Mouse (Mus musculus) spleen, adult 2 months (tissue): Measurements from ENCODE around the gene Zfp143. TPM values are rescaled to one million over a fixed set of nuclear protein-coding genes. Genes with fewer than 3 reads are reported as not detected.

ENCODE experiments used
- DNase-seq, 2 experiments: peaks; one replicate each; pipeline versions ENCODE4 v3.0.0 to v3.0.0-alpha.2; 2012 to 2021; ENCODE audit warnings: low spot score in 2 of 2, low read depth in 1 of 2
- H3K27ac ChIP-seq: fragments of 200-500 bp; 2 replicates; pipeline ENCODE4 v1.5.1; 2012; ENCODE audit warnings: low read length, inconsistent platforms; ENCODE audit not compliant: insufficient read depth
- H3K27me3 ChIP-seq: fragments of 200-500 bp; 2 replicates; pipeline ENCODE4 v1.6.1; 2012; ENCODE audit warnings: mild to moderate bottlenecking, moderate library complexity, low read length, inconsistent platforms; ENCODE audit not compliant: control insufficient read depth, insufficient read depth
- H3K36me3 ChIP-seq: fragments of 200-500 bp; 2 replicates; pipeline ENCODE4 v1.6.1; 2012; ENCODE audit warnings: mild to moderate bottlenecking, low read length, inconsistent platforms; ENCODE audit not compliant: control insufficient read depth, insufficient read depth
- H3K4me1 ChIP-seq: fragments of 200-500 bp; 2 replicates; pipeline ENCODE4 v1.6.1; 2011; ENCODE audit warnings: inconsistent platforms; ENCODE audit not compliant: control insufficient read depth, insufficient read depth, insufficient read length
- H3K4me3 ChIP-seq: fragments of 200-500 bp; 2 replicates; pipeline ENCODE4 v1.5.1; 2011; ENCODE audit warnings: mild to moderate bottlenecking, inconsistent platforms; ENCODE audit not compliant: insufficient read depth, insufficient read length; ENCODE audit errors: extremely low read depth
- CTCF ChIP-seq: fragments of 200-500 bp; IDR thresholded peaks from 2 replicates; pipeline ENCODE4 v1.5.1; 2011; ENCODE audit warnings: mild to moderate bottlenecking, inconsistent platforms; ENCODE audit not compliant: insufficient read depth, insufficient read length, insufficient replicate concordance; ENCODE audit errors: extremely low read depth
- POLR2A ChIP-seq: fragments of 200-500 bp; IDR thresholded peaks from 2 replicates; pipeline ENCODE4 v1.6.1; 2011; ENCODE audit warnings: low read depth, low read length, inconsistent platforms
- WGBS: fragments of 180-500 bp; shearing (Covaris S2); methylation state at CpG from one replicate; pipeline ENCODE4 v1.1.7; 2018; 5-methylcytosine and 5-hydroxymethylcytosine counted together
- polyA plus RNA-seq: library from polyadenylated mRNA; depleted of rRNA; stranded (reverse); fragments of >200 nt; gene quantifications from 2 replicates; pipeline ENCODE4 v1.2.3, GENCODE M21; 2012; rRNA removed

Gene Zfp143
- 14.9 and 15.6 TPM in 2 replicates for polyA plus RNA-seq

DNA sequence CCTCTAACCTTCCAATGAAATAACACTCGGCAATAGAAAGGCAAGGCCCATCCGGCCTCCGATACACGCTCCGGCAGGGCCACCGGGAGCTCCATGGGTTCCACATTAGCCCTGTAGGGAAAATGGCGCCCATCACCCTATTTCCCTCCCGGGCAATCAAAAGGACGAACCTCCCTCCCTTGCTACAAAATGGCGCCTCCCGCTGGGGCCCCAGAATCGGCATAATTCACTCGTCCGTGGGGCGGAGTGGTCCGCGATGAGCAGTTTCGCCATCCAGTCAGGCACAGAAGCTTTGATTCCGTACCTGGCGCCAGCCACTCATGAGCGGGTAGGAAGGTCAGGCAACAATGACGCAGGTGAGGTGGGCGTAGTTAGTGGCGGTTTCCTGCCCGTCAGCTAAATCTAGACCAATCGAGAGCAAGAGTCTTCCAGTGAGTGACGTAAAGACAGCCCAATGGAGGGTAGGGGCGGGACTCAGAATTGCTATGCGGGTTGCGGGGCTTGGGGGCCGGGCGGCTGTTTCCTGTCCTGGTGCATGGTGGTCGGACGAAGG lies at the start of gene Zfp143:
TSS of gene Zfp143 (plus strand) at position 19 of the 553 bp plus-strand sequence.
- H3K36me3 ChIP-seq = no peaks in the 10 kb centered on the region; the same call in 1 of the 2 replicates
- peaks cover 2% of the 10 kb centered on the region; the same call in 1 of the 2 replicates for H3K4me1 ChIP-seq
- peak; percentile 100 for DNase-seq
- no peaks in the 10 kb centered on the region for H3K27me3 ChIP-seq
- TF ChIP-seq CTCF (no peak), POLR2A (peak; percentile 79)
- H3K27ac ChIP-seq = peak within 1 kb of the TSS; percentile 99
- H3K4me3 ChIP-seq = peak within 1 kb of the TSS; percentile 88
- WGBS = under 1% methylated on average over 34 of the region's 34 CpGs

DNA sequence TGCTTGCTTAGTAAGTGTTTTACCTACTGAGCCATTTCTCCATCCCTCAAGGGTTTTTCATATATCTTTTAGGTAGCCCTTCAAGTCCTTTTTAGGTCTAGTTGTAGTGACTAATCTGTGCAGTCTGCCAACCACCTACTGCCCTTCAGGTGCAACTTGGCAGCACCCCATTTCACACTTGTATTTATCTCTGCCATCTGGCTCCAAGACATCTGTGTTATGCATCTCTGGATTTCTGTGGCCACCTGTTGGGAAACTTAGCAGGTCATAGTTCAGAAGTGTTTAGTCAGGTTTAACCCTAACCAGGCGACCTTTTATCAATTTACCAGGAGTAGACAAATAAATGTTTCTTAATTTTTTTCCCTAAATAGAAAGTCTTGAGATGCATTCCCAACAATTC lies 49.6 kb upstream of the Zfp143 start:
- Histone ChIP-seq H3K36me3 (no peaks in the 10 kb centered on the region), H3K4me1 (no peaks in the 10 kb centered on the region), H3K4me3 (no peak overlapping the region), H3K27ac (no peak overlapping the region), H3K27me3 (no peaks in the 10 kb centered on the region)
- TF ChIP-seq CTCF = no peak
- TF ChIP-seq POLR2A = no peak
- 74% methylated on average over 1 of the region's 1 CpGs for WGBS
- no peak for DNase-seq

DNA sequence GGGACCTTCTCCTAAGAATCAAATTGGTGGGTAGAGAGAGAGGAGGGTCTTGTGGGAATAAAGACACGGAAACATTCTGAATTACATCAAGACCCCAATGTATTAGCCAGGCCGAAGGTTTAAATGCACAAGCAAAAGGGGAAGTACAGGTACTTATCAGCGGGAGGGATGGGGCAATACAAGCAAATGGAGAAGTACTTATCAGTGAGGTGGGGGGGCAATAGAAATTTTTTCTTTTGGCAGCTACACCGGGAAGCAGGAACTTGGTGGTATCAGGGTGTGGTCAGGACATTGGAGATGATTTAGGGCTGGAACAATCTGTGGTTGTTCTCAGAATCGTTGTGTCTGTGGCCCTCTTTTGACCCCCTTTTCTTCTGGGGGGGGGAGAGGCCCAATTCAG lies 46.7 kb upstream of the Zfp143 start:
- H3K4me1 ChIP-seq = no peaks in the 10 kb centered on the region; the same call in 1 of the 2 replicates
- no peak overlapping the region for H3K27ac ChIP-seq
- no peaks in the 10 kb centered on the region for H3K27me3 ChIP-seq
- no peak overlapping the region for H3K4me3 ChIP-seq
- WGBS = 71% methylated on average over 5 of the region's 5 CpGs
- H3K36me3 ChIP-seq = no peaks in the 10 kb centered on the region
- DNase-seq = no peak
- TF ChIP-seq CTCF (no peak), POLR2A (no peak)

DNA sequence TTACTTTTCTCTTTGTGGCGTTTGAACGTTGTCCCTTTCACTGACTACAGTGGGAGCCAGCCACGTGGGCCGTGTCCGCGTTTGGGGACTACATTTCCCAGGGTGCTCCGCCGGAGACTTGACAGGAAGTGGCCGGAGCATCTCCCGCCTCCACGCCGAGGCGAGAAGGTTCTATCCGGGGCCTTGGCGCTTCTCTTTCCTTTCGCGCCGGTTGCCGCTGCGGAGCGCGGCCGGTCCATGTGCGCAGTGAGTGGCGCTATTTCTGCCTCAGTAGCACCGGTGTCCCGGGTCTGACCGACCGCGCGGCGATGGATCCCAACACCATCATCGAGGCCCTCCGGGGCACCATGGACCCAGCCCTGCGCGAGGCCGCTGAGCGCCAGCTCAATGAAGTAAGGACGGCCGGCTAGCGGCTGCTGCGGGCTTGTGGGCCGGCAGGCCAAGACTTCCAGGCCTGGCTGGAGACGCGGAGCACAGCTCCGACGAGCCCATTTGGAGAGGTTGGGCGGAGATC lies 42.8 kb upstream of the Zfp143 start, which contains the start of gene Ipo7:
TSS of gene Ipo7 (plus strand) at position 158 of the 514 bp plus-strand sequence.
- DNase-seq = peak; percentile 72 to 91
- under 1% methylated on average over 48 of the region's 48 CpGs for WGBS
- TF ChIP-seq CTCF (no peak), POLR2A (peak; percentile 89)

DNA sequence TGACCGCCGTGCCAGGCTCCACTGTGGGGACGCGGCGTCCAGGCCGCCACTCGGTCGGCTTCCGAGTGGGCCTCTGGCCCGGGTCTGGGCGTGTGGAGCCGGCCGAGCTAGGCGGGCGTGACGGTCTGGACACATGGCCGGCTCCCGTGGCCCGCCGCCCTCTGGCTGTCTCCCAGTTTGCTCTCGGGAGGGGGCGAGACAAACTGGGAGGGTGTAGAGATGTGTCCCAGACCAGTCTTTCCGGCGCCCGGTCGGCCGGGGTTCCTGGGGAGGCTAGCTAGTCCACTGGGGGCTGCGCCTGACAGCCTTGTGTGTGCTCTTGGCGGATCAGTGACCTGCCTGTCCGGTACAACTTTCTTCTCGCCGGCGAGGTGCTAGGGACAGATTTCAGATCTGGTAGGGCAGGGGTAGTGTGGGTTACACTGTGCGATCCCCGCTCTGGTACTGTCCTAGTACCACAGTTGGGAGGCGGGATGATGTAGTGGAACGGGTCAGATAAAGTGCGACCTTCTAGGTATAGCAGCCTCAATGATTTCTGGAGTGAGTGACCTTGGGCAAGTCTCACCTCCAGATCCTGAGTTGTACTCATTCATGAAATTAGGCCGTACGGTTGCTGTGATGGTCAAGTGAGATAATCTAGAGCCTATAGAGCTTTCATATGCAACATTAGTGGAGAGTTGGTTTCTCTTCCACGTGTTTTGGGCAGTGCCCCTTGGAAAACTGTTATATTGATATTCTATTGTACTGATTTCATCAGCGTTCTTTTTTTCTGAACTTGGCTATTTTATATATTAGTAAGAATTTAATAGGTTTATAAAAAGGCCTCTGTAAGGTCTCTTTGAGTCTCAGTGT lies 42.2 kb upstream of the Zfp143 start:
- no peaks in the 10 kb centered on the region; the same call in 1 of the 2 replicates for H3K4me1 ChIP-seq
- no peaks in the 10 kb centered on the region for H3K27me3 ChIP-seq
- WGBS = under 1% methylated on average over 42 of the region's 42 CpGs
- no peak for TF ChIP-seq POLR2A
- TF ChIP-seq CTCF = no peak
- no peaks in the 10 kb centered on the region; the same call in 1 of the 2 replicates for H3K36me3 ChIP-seq
- peak overlapping the region; percentile 77 for H3K27ac ChIP-seq
- H3K4me3 ChIP-seq = peak overlapping the region; percentile 67
- DNase-seq = peak in 1 of 2 experiments; percentile 28

More for the DNA sequence above, 42.8 kb upstream of the Zfp143 start, which contains the start of gene Ipo7:
- Histone ChIP-seq H3K36me3 (no peaks in the 10 kb centered on the region; the same call in 1 of the 2 replicates), H3K4me3 (peak within 1 kb of the TSS; percentile 67), H3K27me3 (no peaks in the 10 kb centered on the region), H3K27ac (peak within 1 kb of the TSS; percentile 77), H3K4me1 (no peaks in the 10 kb centered on the region; the same call in 1 of the 2 replicates)

DNA sequence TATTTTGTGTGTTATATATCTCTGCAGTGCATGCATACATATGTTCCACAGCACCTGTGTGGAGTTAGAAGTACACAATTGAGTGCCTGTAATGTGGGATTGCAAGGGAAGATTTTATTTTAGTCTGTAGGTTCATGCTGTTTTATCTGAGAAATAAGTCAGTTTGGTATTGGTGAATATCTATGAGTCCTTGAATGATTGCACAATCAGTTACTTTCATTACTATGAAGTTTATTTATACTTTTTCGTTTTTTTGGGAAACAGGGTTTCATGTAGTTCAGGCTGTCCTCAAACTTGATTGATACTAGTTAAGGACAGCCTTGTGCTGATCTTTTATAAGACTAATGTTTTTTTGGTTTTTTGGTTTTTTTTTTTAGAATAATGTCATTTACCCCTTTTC lies 37.5 kb upstream of the Zfp143 start:
- 79% methylated on average over 1 of the region's 1 CpGs for WGBS
- no peak for DNase-seq
- no peak for TF ChIP-seq CTCF
- no peak for TF ChIP-seq POLR2A
- Histone ChIP-seq H3K27me3 (no peaks in the 10 kb centered on the region), H3K4me1 (no peaks in the 10 kb centered on the region; the same call in 1 of the 2 replicates), H3K4me3 (no peak overlapping the region), H3K27ac (no peak overlapping the region), H3K36me3 (no peaks in the 10 kb centered on the region; the same call in 1 of the 2 replicates)
